Mouse (Mus musculus): ENCODE data around the gene Cdc42bpb. TPM values are rescaled to one million over a fixed set of nuclear protein-coding genes. Genes with fewer than 3 reads are reported as not detected.
A peak's percentile ranks its signal among the peaks of the same experiment; 100 is the strongest.

Cdc42bpb gene
- polyA plus RNA-seq, 1 experiment from 2014 or later: 6.7 TPM

DNA sequence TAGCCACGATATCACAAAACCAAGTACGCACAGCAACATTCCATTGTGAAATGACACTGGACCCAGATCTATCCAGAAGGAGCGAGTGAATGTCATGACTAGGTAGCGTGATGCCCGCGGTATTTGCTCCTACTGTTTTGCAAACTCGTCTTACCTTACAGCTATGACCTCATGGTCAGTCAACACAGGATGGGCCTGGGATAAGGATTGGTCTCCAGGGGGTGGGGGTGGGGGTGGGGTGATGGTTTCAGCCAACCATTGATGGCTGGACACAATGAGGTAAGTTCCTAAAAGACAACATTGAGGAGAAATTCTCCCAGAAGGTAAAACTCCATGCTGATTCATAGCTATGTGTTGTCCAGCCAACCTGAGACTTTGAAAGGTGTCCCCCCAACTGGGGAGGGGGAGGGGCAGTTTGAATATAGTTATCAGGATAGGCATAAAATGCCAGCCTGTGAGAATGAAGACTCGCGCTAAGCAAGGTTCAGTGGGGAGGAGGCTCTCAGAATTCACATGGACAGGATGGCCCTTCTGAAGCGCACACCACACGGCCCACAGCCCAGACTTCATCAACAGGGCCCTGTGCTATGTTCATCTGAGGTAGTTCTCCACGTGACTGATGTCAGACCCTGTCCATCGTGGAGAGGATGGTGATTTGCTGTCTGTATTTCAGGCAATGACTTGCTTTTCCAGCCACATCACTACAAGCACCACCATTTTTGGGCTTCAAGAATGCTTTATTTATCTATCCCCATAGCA is 8.5 kb upstream of the Cdc42bpb start:
- ATAC-seq (ENCODE audit: low read depth): no peak
- Histone ChIP-seq H3K9ac (no peak overlapping the region), H3K27ac (no peak overlapping the region; the same call in 1 of the 2 replicates), H3K36me3 (no peaks in the 10 kb centered on the region), H3K4me2 (no peak overlapping the region), H3K27me3 (peaks cover 28% of the 10 kb centered on the region), H3K4me3 (replicated peaks) (no peak overlapping the region), H3K9me3 (replicated peaks) (no peaks in the 10 kb centered on the region), H3K4me1 (replicated peaks) (peaks cover 6% of the 10 kb centered on the region; the same call in 1 of the 2 replicates)
- DNase-seq: no peak
- 65% methylated on average over 13 of the region's 13 CpGs for WGBS (ENCODE audit: insufficient replicate concordance)

DNA sequence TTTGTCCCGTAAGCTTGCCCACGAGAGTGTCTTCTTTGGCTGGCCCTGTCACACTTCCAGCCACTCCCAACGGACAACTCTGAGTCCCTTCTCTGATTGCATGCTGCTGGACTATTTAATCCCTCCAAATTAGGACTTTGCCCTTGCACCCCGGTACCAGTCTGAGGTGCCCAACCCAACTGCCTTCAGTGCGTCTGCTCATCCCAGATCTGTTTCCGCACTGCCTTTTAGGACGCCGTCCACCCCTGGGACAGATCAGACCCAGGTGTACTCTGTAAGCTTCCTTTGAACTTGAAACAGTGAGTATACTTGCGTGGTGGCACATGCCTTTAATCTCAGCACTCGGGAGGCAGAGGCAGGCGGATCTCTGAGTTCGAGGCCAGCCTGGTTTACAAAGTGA is 1.3 kb upstream of the Cdc42bpb start:
- H3K4me2 ChIP-seq: peak overlapping the region; percentile 81; the same call in 1 of the 2 replicates
- H3K36me3 ChIP-seq: no peaks in the 10 kb centered on the region
- H3K9me3 ChIP-seq (replicated peaks): no peaks in the 10 kb centered on the region
- no peak for DNase-seq
- ATAC-seq (ENCODE audit: low read depth): no peak
- H3K27me3 ChIP-seq: peaks cover 84% of the 10 kb centered on the region
- no peak overlapping the region for H3K9ac ChIP-seq
- H3K27ac ChIP-seq: no peak overlapping the region
- H3K4me1 ChIP-seq (replicated peaks): peaks cover 34% of the 10 kb centered on the region
- WGBS (ENCODE audit: insufficient replicate concordance): 66% methylated on average over 12 of the region's 12 CpGs
- H3K4me3 ChIP-seq (replicated peaks): no peak overlapping the region

DNA sequence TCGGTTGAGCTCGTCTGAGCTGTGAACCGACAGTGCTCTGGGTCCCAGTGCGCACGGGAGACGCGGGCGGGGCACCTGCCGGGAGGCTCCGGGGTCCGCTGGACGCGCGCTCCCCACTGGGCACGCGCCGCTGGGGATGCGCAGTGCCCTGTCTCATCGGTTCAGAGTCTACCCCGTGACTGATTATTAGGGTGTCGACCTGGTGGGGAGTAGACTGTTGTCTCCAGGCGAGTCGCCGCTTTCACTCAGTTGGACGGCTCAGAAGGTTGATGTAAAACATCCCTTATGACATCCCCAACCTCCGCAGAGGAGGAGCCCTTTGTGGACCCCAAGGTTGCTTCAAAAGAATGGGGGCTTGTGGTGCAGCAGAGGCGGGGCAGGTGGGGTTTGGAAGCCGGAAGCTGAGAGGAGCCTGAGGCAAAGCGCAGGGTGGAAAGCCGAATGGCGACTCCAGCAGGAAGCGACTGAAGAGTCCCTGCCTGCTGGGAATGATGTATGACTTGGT is 520 bp upstream of the Cdc42bpb start:
- Histone ChIP-seq H3K9ac (peak overlapping the region; percentile 60), H3K27ac (peak overlapping the region; percentile 37), H3K36me3 (no peaks in the 10 kb centered on the region), H3K4me1 (replicated peaks) (peaks cover 36% of the 10 kb centered on the region), H3K27me3 (peaks cover 77% of the 10 kb centered on the region), H3K4me3 (replicated peaks) (peak overlapping the region; percentile 75), H3K9me3 (replicated peaks) (no peaks in the 10 kb centered on the region), H3K4me2 (peak overlapping the region; percentile 81)
- no peak for DNase-seq
- peak; percentile 29; the same call in 1 of the 2 replicates for ATAC-seq (ENCODE audit: low read depth)
- WGBS (ENCODE audit: insufficient replicate concordance): 1% methylated on average over 32 of the region's 32 CpGs

DNA sequence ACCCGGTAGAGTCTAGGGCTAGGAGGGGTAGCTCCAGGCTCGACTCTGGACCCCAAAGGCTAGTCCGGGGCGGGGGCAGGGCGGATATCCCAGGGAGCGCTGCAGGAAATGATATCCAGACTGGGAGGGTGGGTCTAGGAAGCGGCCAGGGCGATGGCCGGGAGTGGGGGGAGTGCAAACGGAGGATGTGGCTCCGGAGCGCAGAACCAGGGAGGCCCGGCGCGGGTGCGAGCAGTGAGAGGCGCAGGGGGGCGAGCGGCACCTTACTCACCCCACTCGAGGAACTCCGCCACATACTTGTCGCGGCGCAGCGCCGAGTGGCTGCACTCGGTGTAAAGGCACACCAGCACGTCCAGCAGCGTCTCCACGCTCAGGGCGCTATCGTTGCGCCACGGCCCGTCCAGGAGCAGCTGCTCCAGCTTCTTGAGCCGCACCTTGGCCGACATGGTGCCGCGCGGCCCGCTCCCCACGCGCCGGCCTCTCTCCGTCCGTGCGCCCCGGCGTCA is 639 bp downstream of the Cdc42bpb start:
- Histone ChIP-seq H3K9me3 (replicated peaks) (no peaks in the 10 kb centered on the region), H3K27ac (peak overlapping the region; percentile 81), H3K4me1 (replicated peaks) (peaks cover 37% of the 10 kb centered on the region)

DNA sequence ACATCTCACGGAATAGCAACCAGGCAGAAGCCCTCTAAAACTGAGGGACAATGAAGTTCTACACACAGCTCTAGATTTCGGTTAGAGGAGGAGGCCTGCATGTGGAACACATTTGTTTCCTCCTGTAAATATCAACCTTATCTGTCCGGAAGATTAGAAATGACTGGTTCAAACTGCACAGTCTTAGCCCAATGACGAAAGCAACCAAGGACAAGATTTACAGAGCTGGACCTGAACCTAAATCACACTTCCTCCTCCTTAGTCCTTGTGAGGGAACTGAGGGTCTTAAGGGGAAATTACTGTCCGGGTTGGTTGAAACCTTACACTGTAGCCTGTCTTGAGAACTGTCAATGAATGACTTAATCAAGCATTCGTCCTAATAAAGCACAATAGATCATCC is 1.5 kb downstream of the Cdc42bpb start:
- Histone ChIP-seq H3K4me2 (peak overlapping the region; percentile 81), H3K27ac (peak overlapping the region; percentile 19; the same call in 1 of the 2 replicates), H3K9ac (peak overlapping the region; percentile 79; the same call in 1 of the 2 replicates), H3K36me3 (no peaks in the 10 kb centered on the region), H3K9me3 (replicated peaks) (no peaks in the 10 kb centered on the region), H3K4me3 (replicated peaks) (peak overlapping the region; percentile 75), H3K27me3 (peaks cover 62% of the 10 kb centered on the region), H3K4me1 (replicated peaks) (peaks cover 43% of the 10 kb centered on the region)
- 15% methylated on average over 6 of the region's 6 CpGs for WGBS (ENCODE audit: insufficient replicate concordance)
- ATAC-seq (ENCODE audit: low read depth): no peak
- no peak for DNase-seq

More for the DNA sequence above, 639 bp downstream of the Cdc42bpb start:
- peak overlapping the region; percentile 79 for H3K9ac ChIP-seq
- no peaks in the 10 kb centered on the region for H3K36me3 ChIP-seq
- DNase-seq (peak; percentile 9), ATAC-seq (ENCODE audit: low read depth) (peak; percentile 19)
- peaks cover 70% of the 10 kb centered on the region for H3K27me3 ChIP-seq
- peak overlapping the region; percentile 75 for H3K4me3 ChIP-seq (replicated peaks)
- WGBS (ENCODE audit: insufficient replicate concordance): under 1% methylated on average over 48 of the region's 49 CpGs
- H3K4me2 ChIP-seq: peak overlapping the region; percentile 81

DNA sequence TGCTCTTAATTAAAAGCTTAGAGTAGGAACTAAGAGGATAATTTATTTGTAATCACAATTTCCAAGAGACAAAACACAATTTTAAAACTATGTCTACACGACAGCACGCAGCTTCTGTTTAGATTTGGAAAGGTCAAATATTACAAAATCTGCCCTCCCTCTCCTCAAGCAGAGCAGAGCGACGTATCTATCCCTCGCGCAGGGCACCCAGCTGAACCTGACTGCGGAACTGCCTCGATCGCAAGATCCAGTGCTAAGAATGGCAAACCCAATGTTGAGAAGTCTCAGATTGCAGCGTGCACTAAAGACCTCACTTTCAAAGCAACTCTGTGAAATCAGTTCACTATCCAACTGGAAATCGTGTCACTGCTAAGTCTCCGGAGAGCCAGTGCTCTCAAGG is 2.0 kb downstream of the Cdc42bpb start:
- peak overlapping the region; percentile 41; the same call in 1 of the 2 replicates for H3K9ac ChIP-seq
- H3K27ac ChIP-seq: peak overlapping the region; percentile 19; the same call in 1 of the 2 replicates
- WGBS (ENCODE audit: insufficient replicate concordance): 64% methylated on average over 12 of the region's 12 CpGs
- H3K36me3 ChIP-seq: no peaks in the 10 kb centered on the region
- DNase-seq (no peak), ATAC-seq (ENCODE audit: low read depth) (no peak)
- H3K4me3 ChIP-seq (replicated peaks): peak overlapping the region; percentile 75
- peaks cover 57% of the 10 kb centered on the region for H3K27me3 ChIP-seq
- peaks cover 48% of the 10 kb centered on the region for H3K4me1 ChIP-seq (replicated peaks)
- no peaks in the 10 kb centered on the region for H3K9me3 ChIP-seq (replicated peaks)
- H3K4me2 ChIP-seq: peak overlapping the region; percentile 81

DNA sequence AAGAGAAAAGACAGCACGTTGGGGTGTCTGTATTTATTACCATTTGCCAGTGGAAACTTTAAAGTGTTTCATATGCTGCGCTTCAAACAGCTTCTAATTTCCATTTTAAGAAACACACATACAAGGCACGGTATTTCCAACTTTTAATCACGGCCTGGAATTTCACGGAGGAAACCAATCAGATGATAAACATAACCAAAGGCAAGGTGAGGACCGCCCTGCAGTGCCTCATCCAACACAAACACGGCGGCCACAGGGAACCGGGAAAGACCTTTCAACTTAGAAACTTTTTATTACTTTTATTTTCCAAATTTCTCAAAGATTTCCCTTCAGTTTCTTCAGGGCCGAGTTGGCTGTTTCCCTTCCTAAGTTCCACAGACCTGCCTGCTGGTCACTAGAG is 2.8 kb downstream of the Cdc42bpb start:
- Histone ChIP-seq H3K36me3 (no peaks in the 10 kb centered on the region), H3K9me3 (replicated peaks) (no peaks in the 10 kb centered on the region), H3K27me3 (peaks cover 51% of the 10 kb centered on the region), H3K4me1 (replicated peaks) (peaks cover 57% of the 10 kb centered on the region), H3K4me3 (replicated peaks) (0 out of 2 replicates have a peak overlapping the region, but pooled peaks have one; percentile 75), H3K27ac (no peak overlapping the region), H3K9ac (no peak overlapping the region), H3K4me2 (peak overlapping the region; percentile 81)
- 64% methylated on average over 10 of the region's 10 CpGs for WGBS (ENCODE audit: insufficient replicate concordance)
- DNase-seq (no peak), ATAC-seq (ENCODE audit: low read depth) (no peak)

DNA sequence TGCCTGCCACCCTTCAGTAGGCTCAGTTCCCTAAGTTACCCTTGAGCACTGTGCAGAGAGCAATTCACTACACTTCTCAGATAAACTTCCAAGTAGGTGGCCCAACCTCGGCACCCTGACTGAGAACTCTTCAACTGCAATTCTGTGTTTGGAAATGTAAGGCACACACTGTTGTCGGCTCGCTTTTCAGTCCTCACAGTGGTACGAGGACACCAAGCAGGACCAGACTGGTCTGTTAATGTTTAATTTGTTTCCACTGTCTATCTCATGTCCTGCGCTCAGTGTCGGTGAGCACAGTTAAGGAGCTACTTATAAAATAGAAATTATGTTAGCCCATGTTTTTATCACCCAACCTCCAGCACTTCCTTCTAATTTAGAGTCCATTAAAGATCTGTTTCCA is 4.1 kb downstream of the Cdc42bpb start:
- Histone ChIP-seq H3K9ac (no peak overlapping the region), H3K27me3 (peaks cover 37% of the 10 kb centered on the region), H3K4me1 (replicated peaks) (peaks cover 66% of the 10 kb centered on the region), H3K4me2 (peak overlapping the region; percentile 15; the same call in 1 of the 2 replicates), H3K36me3 (no peaks in the 10 kb centered on the region), H3K9me3 (replicated peaks) (no peaks in the 10 kb centered on the region), H3K27ac (0 out of 2 replicates have a peak overlapping the region, but pooled peaks have one; percentile 32), H3K4me3 (replicated peaks) (no peak overlapping the region)
- ATAC-seq (ENCODE audit: low read depth) (no peak), DNase-seq (no peak)
- 64% methylated on average over 6 of the region's 6 CpGs for WGBS (ENCODE audit: insufficient replicate concordance)

DNA sequence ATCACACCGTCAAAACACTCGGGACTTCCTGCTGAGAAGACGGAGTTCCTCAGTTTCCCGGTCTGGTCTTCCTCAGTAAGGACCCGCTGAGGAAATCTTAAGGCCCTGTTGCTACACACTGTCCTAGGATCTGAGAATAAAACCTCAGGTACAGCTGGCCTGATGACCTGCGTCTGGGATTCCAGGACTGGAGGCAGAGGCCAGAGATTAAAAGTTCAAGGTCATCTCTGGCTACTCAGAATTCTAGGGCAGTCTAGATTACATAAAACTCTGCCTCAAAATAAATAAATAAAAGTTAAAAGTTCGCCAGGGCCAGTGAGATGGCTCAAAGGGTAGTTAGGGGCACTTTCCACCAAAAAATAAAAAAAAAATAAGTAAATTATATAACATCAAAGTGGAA is 5.6 kb downstream of the Cdc42bpb start:
- DNase-seq (no peak), ATAC-seq (ENCODE audit: low read depth) (no peak)
- H3K9ac ChIP-seq: no peak overlapping the region
- H3K4me2 ChIP-seq: no peak overlapping the region
- WGBS (ENCODE audit: insufficient replicate concordance): 60% methylated on average over 7 of the region's 7 CpGs
- no peaks in the 10 kb centered on the region for H3K36me3 ChIP-seq
- no peak overlapping the region for H3K27ac ChIP-seq
- H3K27me3 ChIP-seq: peaks cover 22% of the 10 kb centered on the region
- no peaks in the 10 kb centered on the region for H3K9me3 ChIP-seq (replicated peaks)
- H3K4me1 ChIP-seq (replicated peaks): peaks cover 68% of the 10 kb centered on the region
- H3K4me3 ChIP-seq (replicated peaks): no peak overlapping the region

DNA sequence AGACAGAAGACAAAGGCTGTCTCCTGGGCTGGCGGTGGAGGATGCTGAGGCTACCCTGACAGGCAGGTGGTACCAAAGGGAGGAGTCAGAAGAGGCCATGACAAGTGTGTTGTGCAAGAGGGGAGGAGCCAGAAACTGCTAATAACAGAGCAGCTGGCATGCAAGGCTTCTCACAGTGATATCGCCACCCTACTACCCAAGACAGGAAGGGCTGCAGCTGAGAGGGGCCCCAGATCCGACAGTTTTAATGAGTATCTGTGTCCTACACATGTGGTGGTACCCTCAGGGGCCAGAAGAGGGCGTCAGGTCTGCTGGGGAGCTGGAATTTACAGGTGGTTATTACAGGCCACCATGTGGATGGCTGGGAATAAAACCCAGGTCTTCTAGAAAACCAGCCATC is 7.3 kb downstream of the Cdc42bpb start:
- no peak overlapping the region for H3K9ac ChIP-seq
- H3K4me1 ChIP-seq (replicated peaks): peaks cover 63% of the 10 kb centered on the region
- no peak overlapping the region for H3K27ac ChIP-seq
- ATAC-seq (ENCODE audit: low read depth) (peak; percentile 80), DNase-seq (peak; percentile 58)
- H3K27me3 ChIP-seq: peaks cover 6% of the 10 kb centered on the region
- no peaks in the 10 kb centered on the region for H3K36me3 ChIP-seq
- 24% methylated on average over 4 of the region's 4 CpGs for WGBS (ENCODE audit: insufficient replicate concordance)
- H3K9me3 ChIP-seq (replicated peaks): no peaks in the 10 kb centered on the region
- H3K4me2 ChIP-seq: no peak overlapping the region
- H3K4me3 ChIP-seq (replicated peaks): no peak overlapping the region

DNA sequence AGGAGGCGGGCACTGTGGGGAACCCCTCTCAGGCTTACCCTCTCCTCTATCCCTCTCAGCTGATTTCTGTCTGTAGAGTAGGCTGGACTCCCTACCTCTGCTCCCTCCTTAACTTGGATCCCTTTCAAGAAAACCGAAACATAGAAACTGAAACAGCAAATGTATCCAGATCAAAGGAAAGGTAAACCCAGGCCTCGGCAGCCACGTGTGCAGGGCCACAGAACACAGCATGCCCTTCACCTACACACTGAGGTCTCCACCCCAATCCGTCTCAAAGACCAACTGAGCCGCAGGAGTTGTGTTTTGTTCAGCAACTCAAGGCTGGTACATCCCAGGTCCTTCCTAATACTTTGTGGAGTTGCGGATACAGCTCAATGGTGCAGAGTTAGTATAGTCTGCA is 10.5 kb downstream of the Cdc42bpb start:
- Histone ChIP-seq H3K4me3 (replicated peaks) (no peak overlapping the region), H3K27ac (no peak overlapping the region), H3K4me2 (no peak overlapping the region), H3K9ac (no peak overlapping the region), H3K27me3 (no peaks in the 10 kb centered on the region), H3K4me1 (replicated peaks) (peaks cover 64% of the 10 kb centered on the region), H3K36me3 (no peaks in the 10 kb centered on the region), H3K9me3 (replicated peaks) (no peaks in the 10 kb centered on the region)
- 59% methylated on average over 7 of the region's 7 CpGs for WGBS (ENCODE audit: insufficient replicate concordance)
- DNase-seq (no peak), ATAC-seq (ENCODE audit: low read depth) (no peak)

All from liver, embryonic 13.5 days (tissue).